Mouse (Mus musculus): ENCODE data around the gene Rtn4rl2.
"Not testable (repeated sequence)": the region's sequence is repeated elsewhere in the genome, so short reads cannot be mapped to it uniquely, and the experiment has no call there.

Gene Rtn4rl2

GRCm38 (mm10) chr2:84886234-84886731 lies at the start of gene Rtn4rl2:
Gene Rtn4rl2, minus strand, starts transcription at chr2:84886710.
- DNase-seq, result no peak

GRCm38 (mm10) chr2:84935065-84935464 lies 48.6 kb upstream of the Rtn4rl2 start:
- DNase-seq, result no peak

GRCm38 (mm10) chr2:84934649-84935007 lies 48.1 kb upstream of the Rtn4rl2 start:
- no peak for DNase-seq

- DNase-seq, result no peak
These were observed 47.6 kb upstream of the Rtn4rl2 start for GRCm38 (mm10) chr2:84933992-84934648.

GRCm38 (mm10) chr2:84930186-84930585 lies 43.7 kb upstream of the Rtn4rl2 start:
- DNase-seq, result no peak

- DNase-seq, result no peak
These were observed 33.1 kb upstream of the Rtn4rl2 start for GRCm38 (mm10) chr2:84919601-84920108.

- no peak for DNase-seq
These were observed 31.7 kb upstream of the Rtn4rl2 start for GRCm38 (mm10) chr2:84918188-84918587.

GRCm38 (mm10) chr2:84916548-84917320 lies 30.2 kb upstream of the Rtn4rl2 start:
- DNase-seq, result no peak

GRCm38 (mm10) chr2:84915330-84915729 lies 28.8 kb upstream of the Rtn4rl2 start:
- no peak for DNase-seq

GRCm38 (mm10) chr2:84913881-84914280 lies 27.4 kb upstream of the Rtn4rl2 start:
- no peak for DNase-seq

- DNase-seq, result no peak
These were observed 26.2 kb upstream of the Rtn4rl2 start for GRCm38 (mm10) chr2:84912722-84913121.

- not testable (repeated sequence) for DNase-seq
These were observed 10.2 kb upstream of the Rtn4rl2 start for GRCm38 (mm10) chr2:84896686-84897085.

GRCm38 (mm10) chr2:84895495-84896198 lies 9.1 kb upstream of the Rtn4rl2 start:
- no peak for DNase-seq

- DNase-seq, result no peak
These were observed 6.8 kb upstream of the Rtn4rl2 start for GRCm38 (mm10) chr2:84893359-84893758.

GRCm38 (mm10) chr2:84890045-84890340 lies 3.5 kb upstream of the Rtn4rl2 start:
- DNase-seq, result peak; percentile 79 to 83

GRCm38 (mm10) chr2:84889316-84890044 lies 3.0 kb upstream of the Rtn4rl2 start:
- no peak for DNase-seq

- peak; percentile 33 to 37 for DNase-seq
These were observed 2.3 kb upstream of the Rtn4rl2 start for GRCm38 (mm10) chr2:84888657-84889315.

- peak in 1 of 2 experiments; percentile 12 for DNase-seq
These were observed 1.1 kb upstream of the Rtn4rl2 start for GRCm38 (mm10) chr2:84887411-84888271.

- DNase-seq, result no peak
These were observed 341 bp upstream of the Rtn4rl2 start for GRCm38 (mm10) chr2:84886821-84887281.

- DNase-seq, result no peak
These were observed 1.1 kb downstream of the Rtn4rl2 start for GRCm38 (mm10) chr2:84885084-84886055.
